Mouse (Mus musculus) embryo, embryonic 10.5 days (tissue): ENCODE measurements around the gene Usp39.

Experiments
- DNase-seq: peaks from one replicate; pipeline ENCODE4 v3.0.0-alpha.2; 2015; ENCODE audit warnings: low spot score

Gene Usp39

GRCm38 (mm10) chr6:72345074-72345567 lies at the start of gene Usp39:
TSS of gene Usp39 (minus strand) at chr6:72345184.
- peak; percentile 97 for DNase-seq

- DNase-seq: no peak
These were observed 47.4 kb upstream of the Usp39 start for GRCm38 (mm10) chr6:72392341-72392740.

GRCm38 (mm10) chr6:72390795-72391521 lies 46.0 kb upstream of the Usp39 start:
- DNase-seq: peak; percentile 75

- peak; percentile 59 for DNase-seq
These were observed 45.2 kb upstream of the Usp39 start, which contains the start of gene Vamp8 for GRCm38 (mm10) chr6:72389941-72390771. TSS of gene Vamp8 (minus strand) at chr6:72390703.

- no peak for DNase-seq
These were observed 44.5 kb upstream of the Usp39 start for GRCm38 (mm10) chr6:72389471-72389940.

GRCm38 (mm10) chr6:72388791-72389329 lies 43.9 kb upstream of the Usp39 start:
- no peak for DNase-seq

- DNase-seq: no peak
These were observed 43.3 kb upstream of the Usp39 start for GRCm38 (mm10) chr6:72388266-72388665.

- no peak for DNase-seq
These were observed 42.8 kb upstream of the Usp39 start for GRCm38 (mm10) chr6:72387816-72388215.

- no peak for DNase-seq
These were observed 41.6 kb upstream of the Usp39 start for GRCm38 (mm10) chr6:72386561-72386960.

- DNase-seq: no peak
These were observed 40.3 kb upstream of the Usp39 start for GRCm38 (mm10) chr6:72385258-72385657.

GRCm38 (mm10) chr6:72383952-72384351 lies 39.0 kb upstream of the Usp39 start:
- no peak for DNase-seq

- DNase-seq: no peak
These were observed 38.3 kb upstream of the Usp39 start for GRCm38 (mm10) chr6:72383142-72383820.

- DNase-seq: no peak
These were observed 37.5 kb upstream of the Usp39 start for GRCm38 (mm10) chr6:72382494-72382893.

- DNase-seq: peak; percentile 57
These were observed 35.3 kb upstream of the Usp39 start, which contains the start of gene Vamp5 for GRCm38 (mm10) chr6:72380131-72380770. TSS of gene Vamp5 (minus strand) at chr6:72380468.

GRCm38 (mm10) chr6:72379377-72380130 lies 34.6 kb upstream of the Usp39 start:
- no peak for DNase-seq

GRCm38 (mm10) chr6:72378510-72379234 lies 33.7 kb upstream of the Usp39 start:
- DNase-seq: no peak

GRCm38 (mm10) chr6:72374820-72375563 lies 30.0 kb upstream of the Usp39 start:
- no peak for DNase-seq

- DNase-seq: no peak
These were observed 29.2 kb upstream of the Usp39 start for GRCm38 (mm10) chr6:72374206-72374605.

GRCm38 (mm10) chr6:72373184-72373583 lies 28.2 kb upstream of the Usp39 start:
- DNase-seq: no peak
